ENCODE assay signal across 9 mouse cellular contexts in genomic region chr12:29675594-29676362, GRCm38 (mm10).
DNase-seq lines count a peak whose midpoint lies in the region; ATAC-seq lines count a peak whose summit lies in the region.
"Had no signal": no experiment of that assay in that cellular context is flagged by ENCODE, and none has a peak within 500 bp of the region (broad histone marks: within the 10 kb centered on the region; RNA-seq: fewer than 3 reads in every experiment).

No protein-coding gene starts in this region.

- no peak overlapping the region for H3K4me2 ChIP-seq in forebrain, embryonic 15.5 days (replicated peaks)
- no peak overlapping the region for H3K4me2 ChIP-seq in hindbrain, embryonic 12.5 days (replicated peaks)
- H3K4me2 ChIP-seq in midbrain, embryonic 16.5 days (ENCODE audit: low read length): no peak overlapping the region
- H3K4me2 ChIP-seq: liver, embryonic 13.5 days had no signal

- H3K27me3 ChIP-seq in forebrain, embryonic 15.5 days: no peaks in the 10 kb centered on the region
- H3K27me3 ChIP-seq in hindbrain, embryonic 12.5 days: no peaks in the 10 kb centered on the region
- H3K27me3 ChIP-seq in midbrain, embryonic 16.5 days (ENCODE audit: control insufficient read depth, insufficient read depth, low read depth, low read length): no peaks in the 10 kb centered on the region
- H3K27me3 ChIP-seq: liver, embryonic 13.5 days had no signal

- peaks cover 26% of the 10 kb centered on the region for H3K4me1 ChIP-seq in forebrain, embryonic 15.5 days
- H3K4me1 ChIP-seq in hindbrain, embryonic 12.5 days: peaks cover 5% of the 10 kb centered on the region
- H3K4me1 ChIP-seq in midbrain, embryonic 16.5 days (ENCODE audit: control insufficient read depth, insufficient read depth, low read length): peaks cover 13% of the 10 kb centered on the region; the same call in 1 of the 2 replicates
- H3K4me1 ChIP-seq: liver, embryonic 13.5 days had no signal

- WGBS in forebrain, embryonic 15.5 days: 48% methylated on average over 14 of the region's 14 CpGs
- WGBS in hindbrain, embryonic 12.5 days: 52% methylated on average over 14 of the region's 14 CpGs
- WGBS in midbrain, embryonic 16.5 days: 39% methylated on average over 14 of the region's 14 CpGs

- H3K4me3 ChIP-seq in forebrain, embryonic 15.5 days: no peak overlapping the region
- H3K4me3 ChIP-seq in hindbrain, embryonic 12.5 days: no peak overlapping the region
- H3K4me3 ChIP-seq in midbrain, embryonic 16.5 days (ENCODE audit: low read depth, low read length): no peak overlapping the region
- H3K4me3 ChIP-seq: liver, embryonic 13.5 days had no signal

- H3K27ac ChIP-seq in forebrain, embryonic 15.5 days (replicated peaks): peak overlapping the region; percentile 5; the same call in 1 of the 2 replicates
- no peak overlapping the region for H3K27ac ChIP-seq in hindbrain, embryonic 12.5 days
- H3K27ac ChIP-seq in midbrain, embryonic 16.5 days (ENCODE audit: low read length): peak overlapping the region; percentile 48; the same call in 1 of the 2 replicates
- H3K27ac ChIP-seq: liver, embryonic 13.5 days had no signal

- H3K9me3 ChIP-seq in forebrain, embryonic 15.5 days: no peaks in the 10 kb centered on the region
- H3K9me3 ChIP-seq in hindbrain, embryonic 12.5 days (replicated peaks): no peaks in the 10 kb centered on the region
- H3K9me3 ChIP-seq in midbrain, embryonic 16.5 days (replicated peaks; ENCODE audit: control insufficient read depth, low read length, poor library complexity, severe bottlenecking): no peaks in the 10 kb centered on the region
- H3K9me3 ChIP-seq: liver, embryonic 13.5 days had no signal

- H3K9ac ChIP-seq in forebrain, embryonic 15.5 days (replicated peaks): no peak overlapping the region
- H3K9ac ChIP-seq in hindbrain, embryonic 12.5 days: no peak overlapping the region
- peak overlapping the region; percentile 24; the same call in 1 of the 2 replicates for H3K9ac ChIP-seq in midbrain, embryonic 16.5 days (ENCODE audit: low read depth, low read length)
- H3K9ac ChIP-seq: liver, embryonic 13.5 days had no signal

- peak; percentile 62 to 69 for DNase-seq in left cerebral cortex, adult 18-20 months (ENCODE audit: low spot score in 2 of 2)
- DNase-seq in left cerebral cortex, adult 8-10 months (ENCODE audit: low spot score in 2 of 2): no peak
- peak; percentile 53 for DNase-seq in cerebellum, adult 11-12 months
- DNase-seq in layer of hippocampus, postnatal 14 days (ENCODE audit: low spot score in 2 of 2): peak; percentile 58 to 74
- DNase-seq in B cell, adult 2 months: no peak
- DNase-seq: liver, embryonic 13.5 days had no signal

- ATAC-seq in forebrain, embryonic 15.5 days (replicated peaks): peak; percentile 66; the same call in 1 of the 2 replicates
- ATAC-seq in hindbrain, embryonic 12.5 days (ENCODE audit: low FRiP score): peak; percentile 59
- peak; percentile 68 for ATAC-seq in midbrain, embryonic 16.5 days

- H3K36me3 ChIP-seq in forebrain, embryonic 15.5 days: no peaks in the 10 kb centered on the region
- no peaks in the 10 kb centered on the region for H3K36me3 ChIP-seq in hindbrain, embryonic 12.5 days
- no peaks in the 10 kb centered on the region for H3K36me3 ChIP-seq in midbrain, embryonic 16.5 days (ENCODE audit: control insufficient read depth, insufficient read depth, low read length)
- H3K36me3 ChIP-seq: liver, embryonic 13.5 days had no signal

Comparison
In these comparisons a context has a peak if more than half of its experiments do, and no peak if none do; other contexts are left out.
1. DNase-seq: peak in left cerebral cortex, adult 18-20 months (2 of 2), cerebellum, adult 11-12 months (single experiment) and layer of hippocampus, postnatal 14 days (2 of 2); none in left cerebral cortex, adult 8-10 months (0 of 2) and B cell, adult 2 months (0 of 2).
2. Peak in every context shown above with its lines, with median percentiles within 50 percentile points of each other: ATAC-seq.